Mouse (Mus musculus) intestine, embryonic 15.5 days (tissue): ENCODE measurements around the gene Rcc1. TPM values are rescaled to one million over a fixed set of nuclear protein-coding genes. Genes with fewer than 3 reads are reported as not detected.

Experiments used
- ATAC-seq: fragments of 200-750 bp; cut with Nextera tagmentation; 2 replicates; pipeline ENCODE4 v1.8.0; 2017; ENCODE audit warnings: moderate TSS enrichment, moderate library complexity
- H3K27ac ChIP-seq: fragments of 300-500 bp; sonication (generic); 2 replicates; pipeline ENCODE4 v1.5.1; 2015; ENCODE audit warnings: mild to moderate bottlenecking, inconsistent platforms
- H3K27me3 ChIP-seq: fragments of 300-500 bp; sonication (generic); replicated peaks from 2 replicates; pipeline ENCODE4 v1.6.1; 2015; ENCODE audit warnings: inconsistent platforms
- H3K36me3 ChIP-seq: fragments of 300-500 bp; sonication (generic); 2 replicates; pipeline ENCODE4 v1.6.1; 2015; ENCODE audit warnings: inconsistent platforms
- H3K4me1 ChIP-seq: fragments of 300-500 bp; sonication (generic); replicated peaks from 2 replicates; pipeline ENCODE4 v1.6.1; 2015; ENCODE audit warnings: inconsistent platforms
- H3K4me2 ChIP-seq: fragments of 300-500 bp; sonication (generic); replicated peaks from 2 replicates; pipeline ENCODE4 v1.6.1; 2015; ENCODE audit warnings: mild to moderate bottlenecking, inconsistent platforms
- H3K4me3 ChIP-seq: fragments of 300-500 bp; sonication (generic); replicated peaks from 2 replicates; pipeline ENCODE4 v1.5.1; 2015; ENCODE audit warnings: inconsistent platforms
- H3K9ac ChIP-seq: fragments of 300-500 bp; sonication (generic); 2 replicates; pipeline ENCODE4 v1.6.1; 2015; ENCODE audit warnings: inconsistent platforms
- H3K9me3 ChIP-seq: fragments of 300-500 bp; sonication (generic); 2 replicates; pipeline ENCODE4 v1.6.1; 2016; ENCODE audit warnings: inconsistent platforms
- WGBS: fragments of 180-500 bp; shearing (Covaris S2); methylation state at CpG from one replicate; pipeline ENCODE4 v1.1.7; 2015; 5-methylcytosine and 5-hydroxymethylcytosine counted together
- polyA plus RNA-seq: library from polyadenylated mRNA; unstranded; fragments of >200 nt; fragmentation: Nextera tagmentation; extraction: Ambion mirVana; gene quantifications from 2 replicates; pipeline ENCODE4 v1.2.1, GENCODE M21; 2015

Gene Rcc1
- polyA plus RNA-seq, 1 experiment from 2014 or later: 90.9 TPM

- no peak overlapping the region for H3K27ac ChIP-seq
- H3K9me3 ChIP-seq: no peaks in the 10 kb centered on the region
- H3K4me3 ChIP-seq: no peak overlapping the region
- H3K27me3 ChIP-seq: no peaks in the 10 kb centered on the region
- WGBS: 75% methylated on average over 3 of the region's 3 CpGs
- no peak overlapping the region for H3K9ac ChIP-seq
- ATAC-seq: no peak
- peaks cover 35% of the 10 kb centered on the region for H3K36me3 ChIP-seq
- peaks cover 6% of the 10 kb centered on the region for H3K4me1 ChIP-seq
- no peak overlapping the region for H3K4me2 ChIP-seq
These were observed 21.4 kb downstream of the Rcc1 start for GRCm38 (mm10) chr4:132331960-132332359.

- H3K9ac ChIP-seq: peak overlapping the region; percentile 98
- peak; percentile 44 for ATAC-seq
- no peaks in the 10 kb centered on the region for H3K27me3 ChIP-seq
- 7% methylated on average over 10 of the region's 10 CpGs for WGBS
- H3K4me3 ChIP-seq: peak overlapping the region; percentile 88
- peak overlapping the region; percentile 65 for H3K4me2 ChIP-seq
- H3K9me3 ChIP-seq: no peaks in the 10 kb centered on the region
- H3K36me3 ChIP-seq: peaks cover 24% of the 10 kb centered on the region
- H3K4me1 ChIP-seq: peaks cover 6% of the 10 kb centered on the region
- peak overlapping the region; percentile 95 for H3K27ac ChIP-seq
These were observed 23.5 kb downstream of the Rcc1 start for GRCm38 (mm10) chr4:132329835-132330354.

GRCm38 (mm10) chr4:132329115-132329834 lies 24.1 kb downstream of the Rcc1 start, which contains the start of gene Trnau1ap:
Trnau1ap (minus strand) TSS chr4:132329538.
- WGBS: under 1% methylated on average over 52 of the region's 52 CpGs
- H3K9me3 ChIP-seq: no peaks in the 10 kb centered on the region
- no peaks in the 10 kb centered on the region for H3K27me3 ChIP-seq
- ATAC-seq: peak; percentile 98
- H3K4me1 ChIP-seq: peaks cover 6% of the 10 kb centered on the region
- peak within 1 kb of the TSS; percentile 65 for H3K4me2 ChIP-seq
- peak within 1 kb of the TSS; percentile 95 for H3K27ac ChIP-seq
- H3K9ac ChIP-seq: peak within 1 kb of the TSS; percentile 98
- peak within 1 kb of the TSS; percentile 88 for H3K4me3 ChIP-seq
- peaks cover 22% of the 10 kb centered on the region for H3K36me3 ChIP-seq

GRCm38 (mm10) chr4:132328391-132328982 lies 24.9 kb downstream of the Rcc1 start:
- peak overlapping the region; percentile 88 for H3K4me3 ChIP-seq
- peaks cover 6% of the 10 kb centered on the region for H3K4me1 ChIP-seq
- H3K27me3 ChIP-seq: no peaks in the 10 kb centered on the region
- peaks cover 14% of the 10 kb centered on the region for H3K36me3 ChIP-seq
- WGBS: 46% methylated on average over 14 of the region's 14 CpGs
- H3K27ac ChIP-seq: no peak overlapping the region
- peak overlapping the region; percentile 65 for H3K4me2 ChIP-seq
- H3K9me3 ChIP-seq: no peaks in the 10 kb centered on the region
- peak overlapping the region; percentile 98 for H3K9ac ChIP-seq
- ATAC-seq: 0 out of 2 replicates have a peak, but pooled peaks have one; percentile 2

GRCm38 (mm10) chr4:132326481-132326880 lies 26.9 kb downstream of the Rcc1 start:
- Histone ChIP-seq H3K9me3 (no peaks in the 10 kb centered on the region), H3K9ac (no peak overlapping the region), H3K4me3 (no peak overlapping the region), H3K4me2 (no peak overlapping the region), H3K27me3 (no peaks in the 10 kb centered on the region), H3K4me1 (peaks cover 6% of the 10 kb centered on the region), H3K27ac (no peak overlapping the region), H3K36me3 (peaks cover 7% of the 10 kb centered on the region; the same call in 1 of the 2 replicates)
- WGBS: 75% methylated on average over 5 of the region's 5 CpGs
- ATAC-seq: no peak

- Histone ChIP-seq H3K9me3 (no peaks in the 10 kb centered on the region), H3K4me1 (no peaks in the 10 kb centered on the region; the same call in 1 of the 2 replicates), H3K36me3 (peaks cover 31% of the 10 kb centered on the region), H3K27me3 (no peaks in the 10 kb centered on the region), H3K4me3 (no peak overlapping the region), H3K4me2 (no peak overlapping the region), H3K9ac (no peak overlapping the region), H3K27ac (no peak overlapping the region)
- 71% methylated on average over 8 of the region's 8 CpGs for WGBS
- peak; percentile 65 for ATAC-seq
These were observed 37.7 kb downstream of the Rcc1 start for GRCm38 (mm10) chr4:132315711-132316110.

- 83% methylated on average over 5 of the region's 5 CpGs for WGBS
- Histone ChIP-seq H3K4me3 (no peak overlapping the region), H3K27me3 (no peaks in the 10 kb centered on the region), H3K4me1 (peaks cover 7% of the 10 kb centered on the region; the same call in 1 of the 2 replicates), H3K36me3 (peaks cover 30% of the 10 kb centered on the region), H3K27ac (no peak overlapping the region), H3K4me2 (no peak overlapping the region), H3K9ac (no peak overlapping the region), H3K9me3 (no peaks in the 10 kb centered on the region)
- no peak for ATAC-seq
These were observed 40.8 kb downstream of the Rcc1 start for GRCm38 (mm10) chr4:132312627-132313026.

- H3K4me3 ChIP-seq: no peak overlapping the region
- peaks cover 7% of the 10 kb centered on the region; the same call in 1 of the 2 replicates for H3K4me1 ChIP-seq
- H3K27me3 ChIP-seq: no peaks in the 10 kb centered on the region
- ATAC-seq: no peak
- H3K4me2 ChIP-seq: no peak overlapping the region
- peaks cover 29% of the 10 kb centered on the region for H3K36me3 ChIP-seq
- no peak overlapping the region for H3K9ac ChIP-seq
- 49% methylated on average over 3 of the region's 3 CpGs for WGBS
- no peak overlapping the region for H3K27ac ChIP-seq
- H3K9me3 ChIP-seq: no peaks in the 10 kb centered on the region
These were observed 41.6 kb downstream of the Rcc1 start for GRCm38 (mm10) chr4:132311801-132312200.

GRCm38 (mm10) chr4:132311209-132311608 lies 42.2 kb downstream of the Rcc1 start:
- no peak for ATAC-seq
- 47% methylated on average over 1 of the region's 1 CpGs for WGBS
- Histone ChIP-seq H3K4me3 (no peak overlapping the region), H3K36me3 (peaks cover 23% of the 10 kb centered on the region), H3K4me2 (no peak overlapping the region), H3K9ac (no peak overlapping the region), H3K4me1 (peaks cover 7% of the 10 kb centered on the region; the same call in 1 of the 2 replicates), H3K9me3 (no peaks in the 10 kb centered on the region), H3K27ac (no peak overlapping the region), H3K27me3 (no peaks in the 10 kb centered on the region)

- peaks cover 22% of the 10 kb centered on the region for H3K36me3 ChIP-seq
- peak; percentile 40; the same call in 1 of the 2 replicates for ATAC-seq
- H3K4me3 ChIP-seq: peak overlapping the region; percentile 73
- 29% methylated on average over 10 of the region's 10 CpGs for WGBS
- peak overlapping the region; percentile 88 for H3K27ac ChIP-seq
- H3K4me1 ChIP-seq: peaks cover 7% of the 10 kb centered on the region; the same call in 1 of the 2 replicates
- no peaks in the 10 kb centered on the region for H3K27me3 ChIP-seq
- H3K9ac ChIP-seq: peak overlapping the region; percentile 82
- peak overlapping the region; percentile 79 for H3K4me2 ChIP-seq
- H3K9me3 ChIP-seq: no peaks in the 10 kb centered on the region
These were observed 43.4 kb downstream of the Rcc1 start for GRCm38 (mm10) chr4:132309849-132310472.

- Histone ChIP-seq H3K4me3 (peak overlapping the region; percentile 73), H3K9me3 (no peaks in the 10 kb centered on the region), H3K27ac (peak overlapping the region; percentile 88), H3K9ac (peak overlapping the region; percentile 82), H3K4me1 (peaks cover 7% of the 10 kb centered on the region; the same call in 1 of the 2 replicates), H3K4me2 (peak overlapping the region; percentile 79), H3K36me3 (peaks cover 21% of the 10 kb centered on the region), H3K27me3 (no peaks in the 10 kb centered on the region)
- ATAC-seq: no peak
- under 1% methylated on average over 15 of the region's 15 CpGs for WGBS
These were observed 44.1 kb downstream of the Rcc1 start for GRCm38 (mm10) chr4:132309140-132309848.
